Mouse (Mus musculus): ENCODE results near the gene Serpinb6b.
"Not testable (repeated sequence)": the region's sequence is repeated elsewhere in the genome, so short reads cannot be mapped to it uniquely, and the experiment has no call there.

- TF ChIP-seq GATA1 (IDR thresholded peaks at IDR 0.05; ENCODE audit: borderline replicate concordance, low read length); FLI1 (IDR thresholded peaks at IDR 0.05; ENCODE audit: low read length): not testable (repeated sequence)
Observed at GRCm38 (mm10) chr13:32938275-32938674, 26.7 kb upstream of the Serpinb6b start.

Measured in megakaryocyte, embryonic 14.5 days (primary cell).